Mouse (Mus musculus) left cerebral cortex, adult 18-20 months (tissue): ENCODE results near the gene Sergef. TPM values are rescaled to one million over a fixed set of nuclear protein-coding genes. Genes with fewer than 3 reads are reported as not detected.

Experiments used
- total RNA-seq, 2 experiments: library from RNA; stranded (reverse); gene quantifications; 2 replicates each; pipeline ENCODE4 v1.2.3; 2021

The Sergef gene
- total RNA-seq, 2 experiments from 2014 or later: 73.6 to 85.6 TPM

Other genes starting within 250 kb of the Sergef start
- gene Kcnc1, start 243.3 kb downstream of the Sergef start, total RNA-seq: 100 to 1,000 TPM; 132 to 153 TPM
- under 1 TPM; 0.16 to 0.21 TPM for gene Tph1, start 32.7 kb upstream of the Sergef start, total RNA-seq
- 1 to 10 TPM; 8.1 to 8.2 TPM for gene Saal1, start 70.9 kb upstream of the Sergef start, total RNA-seq
- gene Saa3, start 75.9 kb upstream of the Sergef start, total RNA-seq: not detected
- not detected for gene Saa4, start 92.8 kb upstream of the Sergef start, total RNA-seq
- not detected for gene Saa1, start 103.2 kb upstream of the Sergef start, total RNA-seq
- gene Saa2, start 112.0 kb upstream of the Sergef start, total RNA-seq: not detected
- gene Hps5, start 156.3 kb upstream of the Sergef start, total RNA-seq: 10 to 100 TPM; 11.9 to 12.1 TPM
- gene Gtf2h1, start 156.3 kb upstream of the Sergef start, total RNA-seq: 10 to 100 TPM; 37.4 to 41.9 TPM
- 100 to 1,000 TPM; 342 to 355 TPM for gene Ldha, start 201.7 kb upstream of the Sergef start, total RNA-seq
- gene Ldhc, start 221.4 kb upstream of the Sergef start, total RNA-seq: not detected